ENCODE assay signal across 20 mouse cellular contexts in genomic region chr16:81273597-81274360, GRCm38 (mm10).
DNase-seq lines count a peak whose midpoint lies in the region; ATAC-seq and TF ChIP-seq lines count a peak whose summit lies in the region.
"Had no signal": no experiment of that assay in that cellular context is flagged by ENCODE, and none has a peak within 500 bp of the region (broad histone marks: within the 10 kb centered on the region; RNA-seq: fewer than 3 reads in every experiment).

No protein-coding gene starts in this region.

- H3K4me2 ChIP-seq in embryonic facial prominence, embryonic 12.5 days (replicated peaks) = no peak overlapping the region
- no peak overlapping the region for H3K4me2 ChIP-seq in hindbrain, embryonic 13.5 days
- no peak overlapping the region for H3K4me2 ChIP-seq in heart, embryonic 16.5 days (ENCODE audit: low read depth, low read length)
- H3K4me2 ChIP-seq in hindbrain, postnatal 0 days (ENCODE audit: low read depth, low read length) = no peak overlapping the region
- H3K4me2 ChIP-seq: limb, embryonic 13.5 days; liver, embryonic 13.5 days; lung, embryonic 14.5 days; neural tube, embryonic 12.5 days had no signal

- H3K4me1 ChIP-seq in embryonic facial prominence, embryonic 12.5 days = no peaks in the 10 kb centered on the region
- H3K4me1 ChIP-seq in embryonic facial prominence, embryonic 10.5 days = no peaks in the 10 kb centered on the region
- peaks cover 2% of the 10 kb centered on the region; the same call in 1 of the 2 replicates for H3K4me1 ChIP-seq in hindbrain, embryonic 13.5 days (replicated peaks)
- no peaks in the 10 kb centered on the region for H3K4me1 ChIP-seq in hindbrain, embryonic 10.5 days (replicated peaks)
- peaks cover 5% of the 10 kb centered on the region; the same call in 1 of the 2 replicates for H3K4me1 ChIP-seq in heart, embryonic 16.5 days (ENCODE audit: control insufficient read depth, insufficient read depth, low read length)
- no peaks in the 10 kb centered on the region for H3K4me1 ChIP-seq in hindbrain, postnatal 0 days (ENCODE audit: insufficient read depth, low read length)
- H3K4me1 ChIP-seq: limb, embryonic 13.5 days; liver, embryonic 13.5 days; neural tube, embryonic 12.5 days had no signal

- no peaks in the 10 kb centered on the region for H3K36me3 ChIP-seq in embryonic facial prominence, embryonic 12.5 days
- no peaks in the 10 kb centered on the region for H3K36me3 ChIP-seq in embryonic facial prominence, embryonic 10.5 days (replicated peaks)
- no peaks in the 10 kb centered on the region for H3K36me3 ChIP-seq in hindbrain, embryonic 13.5 days
- no peaks in the 10 kb centered on the region for H3K36me3 ChIP-seq in hindbrain, embryonic 10.5 days
- no peaks in the 10 kb centered on the region for H3K36me3 ChIP-seq in heart, embryonic 16.5 days (ENCODE audit: control insufficient read depth, insufficient read depth)
- H3K36me3 ChIP-seq in hindbrain, postnatal 0 days (ENCODE audit: insufficient read depth, low read length) = no peaks in the 10 kb centered on the region
- H3K36me3 ChIP-seq: limb, embryonic 13.5 days; liver, embryonic 13.5 days; neural tube, embryonic 12.5 days had no signal

- 0 out of 2 replicates have a peak, but pooled peaks have one; percentile 22 for ATAC-seq in embryonic facial prominence, embryonic 12.5 days (ENCODE audit: insufficient number of reproducible peaks, insufficient read depth, low FRiP score, low TSS enrichment)
- ATAC-seq in hindbrain, embryonic 13.5 days (ENCODE audit: low FRiP score) = 0 out of 2 replicates have a peak, but pooled peaks have one; percentile 24
- ATAC-seq in heart, embryonic 16.5 days (replicated peaks; ENCODE audit: extremely low read depth, insufficient read depth, low FRiP score) = peak; percentile 86
- 0 out of 2 replicates have a peak, but pooled peaks have one; percentile 21 for ATAC-seq in hindbrain, postnatal 0 days
- ATAC-seq: forebrain, postnatal 0 days; intestine, embryonic 16.5 days; Patski had no signal

- no peaks in the 10 kb centered on the region for H3K9me3 ChIP-seq in embryonic facial prominence, embryonic 12.5 days
- no peaks in the 10 kb centered on the region for H3K9me3 ChIP-seq in embryonic facial prominence, embryonic 10.5 days
- H3K9me3 ChIP-seq in hindbrain, embryonic 13.5 days = no peaks in the 10 kb centered on the region
- H3K9me3 ChIP-seq in hindbrain, embryonic 10.5 days = no peaks in the 10 kb centered on the region
- no peaks in the 10 kb centered on the region for H3K9me3 ChIP-seq in heart, embryonic 16.5 days (replicated peaks; ENCODE audit: control insufficient read depth, low read length)
- H3K9me3 ChIP-seq in hindbrain, postnatal 0 days (ENCODE audit: low read length) = no peaks in the 10 kb centered on the region
- H3K9me3 ChIP-seq: limb, embryonic 13.5 days; liver, embryonic 13.5 days; neural tube, embryonic 12.5 days had no signal

- 74% methylated on average over 2 of the region's 2 CpGs for WGBS in embryonic facial prominence, embryonic 12.5 days
- 79% methylated on average over 2 of the region's 2 CpGs for WGBS in embryonic facial prominence, embryonic 10.5 days
- 79% methylated on average over 2 of the region's 2 CpGs for WGBS in hindbrain, embryonic 13.5 days
- WGBS in hindbrain, embryonic 10.5 days = 81% methylated on average over 2 of the region's 2 CpGs
- WGBS in heart, embryonic 16.5 days = 35% methylated on average over 2 of the region's 2 CpGs
- WGBS in hindbrain, postnatal 0 days = 51% methylated on average over 2 of the region's 2 CpGs

- no peak for DNase-seq in embryonic facial prominence, embryonic 10.5 days (ENCODE audit: low spot score)
- DNase-seq in hindbrain, embryonic 10.5 days (ENCODE audit: low spot score) = no peak
- no peak for DNase-seq in hindbrain, postnatal 0 days (ENCODE audit: low spot score)
- no peak for DNase-seq in kidney, adult 8-10 months
- DNase-seq in lung, postnatal 4 days = no peak
- DNase-seq: adrenal gland, adult 8-10 months; cerebellum, postnatal 10 days; forebrain, postnatal 0 days; gastrocnemius, postnatal 36 days; kidney, postnatal 10 days; liver, embryonic 13.5 days; lung, embryonic 14.5 days; right cerebral cortex, adult 18-20 months had no signal

- no peak overlapping the region for H3K4me3 ChIP-seq in embryonic facial prominence, embryonic 12.5 days
- H3K4me3 ChIP-seq in embryonic facial prominence, embryonic 10.5 days = no peak overlapping the region
- H3K4me3 ChIP-seq in hindbrain, embryonic 13.5 days = no peak overlapping the region
- no peak overlapping the region for H3K4me3 ChIP-seq in hindbrain, embryonic 10.5 days
- H3K4me3 ChIP-seq in heart, embryonic 16.5 days (ENCODE audit: low read length) = no peak overlapping the region
- H3K4me3 ChIP-seq in hindbrain, postnatal 0 days (ENCODE audit: low read length) = no peak overlapping the region
- H3K4me3 ChIP-seq: limb, embryonic 13.5 days; liver, embryonic 13.5 days; neural tube, embryonic 12.5 days had no signal

- no peak overlapping the region for H3K9ac ChIP-seq in embryonic facial prominence, embryonic 12.5 days
- H3K9ac ChIP-seq in hindbrain, embryonic 13.5 days = no peak overlapping the region
- no peak overlapping the region for H3K9ac ChIP-seq in heart, embryonic 16.5 days (ENCODE audit: low read length)
- no peak overlapping the region for H3K9ac ChIP-seq in hindbrain, postnatal 0 days (replicated peaks; ENCODE audit: low read length)
- H3K9ac ChIP-seq: forebrain, postnatal 0 days; limb, embryonic 13.5 days; liver, embryonic 13.5 days; lung, embryonic 14.5 days; neural tube, embryonic 12.5 days had no signal

- no peak overlapping the region for H3K27ac ChIP-seq in embryonic facial prominence, embryonic 12.5 days
- no peak overlapping the region for H3K27ac ChIP-seq in embryonic facial prominence, embryonic 10.5 days (replicated peaks)
- H3K27ac ChIP-seq in hindbrain, embryonic 13.5 days = no peak overlapping the region
- no peak overlapping the region for H3K27ac ChIP-seq in hindbrain, embryonic 10.5 days
- peak overlapping the region; percentile 41 for H3K27ac ChIP-seq in heart, embryonic 16.5 days (ENCODE audit: low read length)
- H3K27ac ChIP-seq in hindbrain, postnatal 0 days = no peak overlapping the region
- H3K27ac ChIP-seq: limb, embryonic 13.5 days; liver, embryonic 13.5 days; neural tube, embryonic 12.5 days had no signal

- no peaks in the 10 kb centered on the region for H3K27me3 ChIP-seq in embryonic facial prominence, embryonic 12.5 days
- H3K27me3 ChIP-seq in embryonic facial prominence, embryonic 10.5 days (replicated peaks; ENCODE audit: low read depth, poor library complexity, severe bottlenecking) = no peaks in the 10 kb centered on the region
- H3K27me3 ChIP-seq in hindbrain, embryonic 13.5 days = no peaks in the 10 kb centered on the region
- no peaks in the 10 kb centered on the region for H3K27me3 ChIP-seq in hindbrain, embryonic 10.5 days (ENCODE audit: insufficient read depth, poor library complexity, severe bottlenecking)
- no peaks in the 10 kb centered on the region for H3K27me3 ChIP-seq in heart, embryonic 16.5 days (ENCODE audit: control insufficient read depth, insufficient read depth, low read length)
- H3K27me3 ChIP-seq in hindbrain, postnatal 0 days (ENCODE audit: insufficient read depth, low read length) = no peaks in the 10 kb centered on the region
- H3K27me3 ChIP-seq: limb, embryonic 13.5 days; liver, embryonic 13.5 days; neural tube, embryonic 12.5 days; Patski had no signal

- TF ChIP-seq CTCF in hindbrain, postnatal 0 days (IDR thresholded peaks at IDR 0.05; ENCODE audit: low read depth) = no peak

Comparison
In these comparisons a context has a peak if more than half of its experiments do, and no peak if none do; other contexts are left out.
1. ATAC-seq: peak in every context shown above with its lines; median percentile 86 in heart, embryonic 16.5 days; 24 in hindbrain, embryonic 13.5 days; 22 in embryonic facial prominence, embryonic 12.5 days; 21 in hindbrain, postnatal 0 days.